18 mouse cellular contexts compared by ENCODE assay signal in genomic region chr1:62429333-62430182, GRCm38 (mm10).
DNase-seq lines count a peak whose midpoint lies in the region; ATAC-seq lines count a peak whose summit lies in the region.
"Had no signal": no experiment of that assay in that cellular context is flagged by ENCODE, and none has a peak within 500 bp of the region (broad histone marks: within the 10 kb centered on the region; RNA-seq: fewer than 3 reads in every experiment).

No protein-coding gene starts in this region.

- H3K4me2 ChIP-seq in hindbrain, embryonic 14.5 days (replicated peaks) = no peak overlapping the region
- 0 out of 2 replicates have a peak overlapping the region, but pooled peaks have one; percentile 0 for H3K4me2 ChIP-seq in midbrain, embryonic 15.5 days
- H3K4me2 ChIP-seq: heart, embryonic 13.5 days; stomach, embryonic 15.5 days had no signal

- no peak for ATAC-seq in hindbrain, embryonic 14.5 days (ENCODE audit: low FRiP score)
- no peak for ATAC-seq in midbrain, embryonic 15.5 days (replicated peaks)
- no peak for ATAC-seq in erythroid progenitor cell, adult 5-6 weeks (replicated peaks; ENCODE audit: low FRiP score, poor library complexity, severe bottlenecking)
- ATAC-seq in megakaryocyte-erythroid progenitor cell, adult 5-6 weeks (replicated peaks; ENCODE audit: low FRiP score, low TSS enrichment, poor library complexity, severe bottlenecking) = no peak
- ATAC-seq: liver, postnatal 0 days had no signal

- peak overlapping the region; percentile 30; the same call in 1 of the 2 replicates for H3K4me3 ChIP-seq in forebrain, embryonic 10.5 days
- H3K4me3 ChIP-seq in hindbrain, embryonic 14.5 days (replicated peaks; ENCODE audit: low read length) = no peak overlapping the region
- no peak overlapping the region for H3K4me3 ChIP-seq in midbrain, embryonic 15.5 days
- H3K4me3 ChIP-seq: heart, embryonic 13.5 days; stomach, embryonic 15.5 days had no signal

- peaks cover 29% of the 10 kb centered on the region for H3K4me1 ChIP-seq in forebrain, embryonic 10.5 days
- no peaks in the 10 kb centered on the region; the same call in 1 of the 2 replicates for H3K4me1 ChIP-seq in hindbrain, embryonic 14.5 days (replicated peaks; ENCODE audit: control insufficient read depth, insufficient read depth, low read length)
- H3K4me1 ChIP-seq in midbrain, embryonic 15.5 days = 0 out of 2 replicates have a peak, but pooled peaks cover 5% of the 10 kb centered on the region
- H3K4me1 ChIP-seq: heart, embryonic 13.5 days had no signal

- peaks cover 93% of the 10 kb centered on the region for H3K27me3 ChIP-seq in forebrain, embryonic 10.5 days (ENCODE audit: poor library complexity, severe bottlenecking)
- no peaks in the 10 kb centered on the region for H3K27me3 ChIP-seq in hindbrain, embryonic 14.5 days (ENCODE audit: control insufficient read depth, insufficient read depth, low read length)
- H3K27me3 ChIP-seq in midbrain, embryonic 15.5 days (replicated peaks) = no peaks in the 10 kb centered on the region
- H3K27me3 ChIP-seq: CH12.LX; heart, embryonic 13.5 days; stomach, embryonic 15.5 days had no signal

- no peaks in the 10 kb centered on the region for H3K36me3 ChIP-seq in forebrain, embryonic 10.5 days (replicated peaks)
- H3K36me3 ChIP-seq in hindbrain, embryonic 14.5 days (replicated peaks; ENCODE audit: control insufficient read depth, insufficient read depth) = no peaks in the 10 kb centered on the region
- H3K36me3 ChIP-seq in midbrain, embryonic 15.5 days (replicated peaks) = no peaks in the 10 kb centered on the region
- H3K36me3 ChIP-seq: heart, embryonic 13.5 days; stomach, embryonic 15.5 days had no signal

- no peak overlapping the region for H3K9ac ChIP-seq in hindbrain, embryonic 14.5 days
- no peak overlapping the region for H3K9ac ChIP-seq in midbrain, embryonic 15.5 days
- H3K9ac ChIP-seq: heart, embryonic 13.5 days; liver, postnatal 0 days; stomach, embryonic 15.5 days had no signal

- DNase-seq in heart, adult 11 months = peak; percentile 71
- no peak for DNase-seq in heart, adult 18-20 months
- no peak for DNase-seq in forebrain, embryonic 10.5 days (ENCODE audit: extremely low spot score, low spot score)
- DNase-seq in hindbrain, embryonic 14.5 days (ENCODE audit: low spot score) = peak; percentile 24
- DNase-seq in kidney, postnatal 4 days = no peak
- DNase-seq: adrenal gland, adult 2 months; cerebellum, adult 9-10 months; heart, postnatal 36 days; kidney, adult 18-20 months; layer of hippocampus, adult 9-11 months; liver; liver, postnatal 0 days had no signal

- 34% methylated on average over 17 of the region's 17 CpGs for WGBS in forebrain, embryonic 10.5 days
- WGBS in hindbrain, embryonic 14.5 days = 41% methylated on average over 17 of the region's 17 CpGs
- WGBS in midbrain, embryonic 15.5 days = 38% methylated on average over 17 of the region's 17 CpGs

- H3K27ac ChIP-seq in forebrain, embryonic 10.5 days = no peak overlapping the region
- H3K27ac ChIP-seq in hindbrain, embryonic 14.5 days = no peak overlapping the region
- H3K27ac ChIP-seq in midbrain, embryonic 15.5 days = no peak overlapping the region
- H3K27ac ChIP-seq: heart, embryonic 13.5 days; stomach, embryonic 15.5 days had no signal

- H3K9me3 ChIP-seq in forebrain, embryonic 10.5 days = no peaks in the 10 kb centered on the region; the same call in 1 of the 2 replicates
- no peaks in the 10 kb centered on the region for H3K9me3 ChIP-seq in hindbrain, embryonic 14.5 days (ENCODE audit: control insufficient read depth, low read length)
- no peaks in the 10 kb centered on the region for H3K9me3 ChIP-seq in midbrain, embryonic 15.5 days
- H3K9me3 ChIP-seq: heart, embryonic 13.5 days; stomach, embryonic 15.5 days had no signal

Comparison
In these comparisons a context has a peak if more than half of its experiments do, and no peak if none do; other contexts are left out.
1. DNase-seq: peak in heart, adult 11 months (single experiment) and hindbrain, embryonic 14.5 days (single experiment); none in heart, adult 18-20 months (0 of 2), forebrain, embryonic 10.5 days (single experiment) and kidney, postnatal 4 days (0 of 2).